9 mouse cellular contexts compared by ENCODE assay signal in genomic region chr10:37483521-37483920, GRCm38 (mm10).
A peak's percentile ranks its signal among the peaks of the same experiment; 100 is the strongest.
DNase-seq lines count a peak whose midpoint lies in the region; ATAC-seq and TF ChIP-seq lines count a peak whose summit lies in the region.
"Had no signal": no experiment of that assay in that cellular context is flagged by ENCODE, and none has a peak within 500 bp of the region (broad histone marks: within the 10 kb centered on the region; RNA-seq: fewer than 3 reads in every experiment).

No protein-coding gene starts in this region.

- no peak overlapping the region for H3K4me2 ChIP-seq in midbrain, postnatal 0 days (ENCODE audit: low read depth, low read length, poor library complexity, severe bottlenecking)
- H3K4me2 ChIP-seq in midbrain, embryonic 15.5 days: no peak overlapping the region
- H3K4me2 ChIP-seq in intestine, embryonic 16.5 days (ENCODE audit: low read depth, low read length): no peak overlapping the region
- H3K4me2 ChIP-seq: liver, embryonic 13.5 days had no signal

- H3K36me3 ChIP-seq in midbrain, postnatal 0 days (ENCODE audit: insufficient read depth, low read length): no peaks in the 10 kb centered on the region
- no peaks in the 10 kb centered on the region for H3K36me3 ChIP-seq in midbrain, embryonic 15.5 days (replicated peaks)
- H3K36me3 ChIP-seq in intestine, embryonic 16.5 days (ENCODE audit: control insufficient read depth, insufficient read depth, low read length): no peaks in the 10 kb centered on the region
- H3K36me3 ChIP-seq: liver, embryonic 13.5 days had no signal

- H3K27me3 ChIP-seq in midbrain, postnatal 0 days (ENCODE audit: insufficient read depth, low read length): no peaks in the 10 kb centered on the region
- no peaks in the 10 kb centered on the region for H3K27me3 ChIP-seq in midbrain, embryonic 15.5 days (replicated peaks)
- no peaks in the 10 kb centered on the region for H3K27me3 ChIP-seq in intestine, embryonic 16.5 days (replicated peaks; ENCODE audit: control insufficient read depth, insufficient read depth, low read length)
- H3K27me3 ChIP-seq: liver, embryonic 13.5 days had no signal

- H3K9ac ChIP-seq in midbrain, postnatal 0 days (replicated peaks; ENCODE audit: low read length, poor library complexity, severe bottlenecking): no peak overlapping the region
- H3K9ac ChIP-seq in midbrain, embryonic 15.5 days: no peak overlapping the region
- no peak overlapping the region for H3K9ac ChIP-seq in intestine, embryonic 16.5 days (ENCODE audit: low read depth, low read length)
- H3K9ac ChIP-seq: liver, embryonic 13.5 days had no signal

- no peak for ATAC-seq in midbrain, postnatal 0 days (ENCODE audit: low FRiP score)
- ATAC-seq in midbrain, embryonic 15.5 days (replicated peaks): no peak
- ATAC-seq in intestine, embryonic 16.5 days: no peak

- no peak overlapping the region for H3K4me3 ChIP-seq in midbrain, postnatal 0 days (ENCODE audit: low read depth, low read length)
- no peak overlapping the region for H3K4me3 ChIP-seq in midbrain, embryonic 15.5 days
- H3K4me3 ChIP-seq in intestine, embryonic 16.5 days (ENCODE audit: low read length): no peak overlapping the region
- H3K4me3 ChIP-seq: liver, embryonic 13.5 days had no signal

- 53% methylated on average over 4 of the region's 4 CpGs for WGBS in midbrain, postnatal 0 days
- 49% methylated on average over 4 of the region's 4 CpGs for WGBS in midbrain, embryonic 15.5 days
- WGBS in intestine, embryonic 16.5 days: 65% methylated on average over 4 of the region's 4 CpGs

- peak; percentile 17 to 56 for DNase-seq in adrenal gland, adult (ENCODE audit: inconsistent age in 2 of 2, low spot score in 1 of 2)
- no peak for DNase-seq in adrenal gland, postnatal 4 days (ENCODE audit: low spot score in 2 of 2)
- peak; percentile 34 for DNase-seq in midbrain, postnatal 0 days (ENCODE audit: low spot score)
- peak; percentile 66 for DNase-seq in kidney, adult 9 months
- DNase-seq in layer of hippocampus, adult 9-10 months (ENCODE audit: low spot score): no peak
- DNase-seq in spleen, postnatal 4 days (ENCODE audit: low spot score in 2 of 2): no peak
- DNase-seq: liver, embryonic 13.5 days had no signal

- TF ChIP-seq CTCF in midbrain, postnatal 0 days (IDR thresholded peaks at IDR 0.05): no peak

- H3K9me3 ChIP-seq in midbrain, postnatal 0 days (ENCODE audit: low read length): no peaks in the 10 kb centered on the region
- H3K9me3 ChIP-seq in midbrain, embryonic 15.5 days: no peaks in the 10 kb centered on the region
- H3K9me3 ChIP-seq in intestine, embryonic 16.5 days (ENCODE audit: control insufficient read depth, low read length): no peaks in the 10 kb centered on the region
- H3K9me3 ChIP-seq: liver, embryonic 13.5 days had no signal

- H3K27ac ChIP-seq in midbrain, postnatal 0 days (ENCODE audit: low read depth, low read length): no peak overlapping the region
- no peak overlapping the region for H3K27ac ChIP-seq in midbrain, embryonic 15.5 days
- no peak overlapping the region for H3K27ac ChIP-seq in intestine, embryonic 16.5 days (ENCODE audit: low read length)
- H3K27ac ChIP-seq: liver, embryonic 13.5 days had no signal

- no peaks in the 10 kb centered on the region for H3K4me1 ChIP-seq in midbrain, postnatal 0 days (ENCODE audit: insufficient read depth, low read length)
- H3K4me1 ChIP-seq in midbrain, embryonic 15.5 days: no peaks in the 10 kb centered on the region
- H3K4me1 ChIP-seq in intestine, embryonic 16.5 days (ENCODE audit: control insufficient read depth, insufficient read depth, low read length): no peaks in the 10 kb centered on the region
- H3K4me1 ChIP-seq: liver, embryonic 13.5 days had no signal

Comparison
In these comparisons a context has a peak if more than half of its experiments do, and no peak if none do; other contexts are left out.
1. DNase-seq: peak in adrenal gland, adult (2 of 2), midbrain, postnatal 0 days (single experiment) and kidney, adult 9 months (single experiment); none in adrenal gland, postnatal 4 days (0 of 2), layer of hippocampus, adult 9-10 months (single experiment) and spleen, postnatal 4 days (0 of 2).